Mouse (Mus musculus) midbrain, postnatal 0 days (tissue): ENCODE measurements at regions not wholly inside any gene's neighbourhood (a gene's known extent, or its start where the extent isn't known, plus 50 kb on each side); places are given as distances from the start of the nearest gene placed in this dataset.
A peak's percentile ranks its signal among the peaks of the same experiment; 100 is the strongest.

Experiments used
- ATAC-seq: fragments of 200-750 bp; cut with Nextera tagmentation; 2 replicates; pipeline ENCODE4 v1.8.0; 2017; ENCODE audit warnings: moderate number of reproducible peaks, mild to moderate bottlenecking, moderate TSS enrichment, moderate library complexity; ENCODE audit not compliant: low FRiP score
- DNase-seq: peaks from one replicate; pipeline ENCODE4 v3.0.0-alpha.2; 2015; ENCODE audit warnings: low spot score
- H3K27ac ChIP-seq: fragments of 300-500 bp; sonication (generic); 2 replicates; pipeline ENCODE4 v1.5.1; 2014; ENCODE audit warnings: low read depth, mild to moderate bottlenecking, low read length, mixed read lengths
- H3K27me3 ChIP-seq: fragments of 300-500 bp; sonication (generic); 2 replicates; pipeline ENCODE4 v1.6.1; 2014; ENCODE audit warnings: low read length, control low read depth, mixed read lengths; ENCODE audit not compliant: insufficient read depth
- H3K36me3 ChIP-seq: fragments of 300-500 bp; sonication (generic); 2 replicates; pipeline ENCODE4 v1.6.1; 2014; ENCODE audit warnings: low read length, control low read depth, mixed read lengths; ENCODE audit not compliant: insufficient read depth
- H3K4me1 ChIP-seq: fragments of 300-500 bp; sonication (generic); 2 replicates; pipeline ENCODE4 v1.6.1; 2014; ENCODE audit warnings: mild to moderate bottlenecking, control low read depth, antibody characterized with exemption, low read length, mixed read lengths; ENCODE audit not compliant: insufficient read depth
- H3K4me2 ChIP-seq: fragments of 300-500 bp; sonication (generic); 2 replicates; pipeline ENCODE4 v1.6.1; 2014; ENCODE audit warnings: low read depth, mild to moderate bottlenecking, low read length, mixed read lengths; ENCODE audit not compliant: poor library complexity, severe bottlenecking
- H3K4me3 ChIP-seq: fragments of 300-500 bp; sonication (generic); 2 replicates; pipeline ENCODE4 v1.5.1; 2014; ENCODE audit warnings: low read depth, mild to moderate bottlenecking, low read length, moderate library complexity
- H3K9ac ChIP-seq: fragments of 300-500 bp; sonication (generic); replicated peaks from 2 replicates; pipeline ENCODE4 v1.6.1; 2014; ENCODE audit warnings: mild to moderate bottlenecking, low read length, moderate library complexity, mixed read lengths; ENCODE audit not compliant: poor library complexity, severe bottlenecking
- H3K9me3 ChIP-seq: fragments of 300-500 bp; sonication (generic); 2 replicates; pipeline ENCODE4 v1.6.1; 2016; ENCODE audit warnings: low read length, control low read depth
- CTCF ChIP-seq: IDR thresholded peaks from 2 replicates; pipeline ENCODE4 v1.5.1; 2016; ENCODE audit warnings: antibody characterized with exemption, mild to moderate bottlenecking
- whole genome bisulfite sequencing: fragments of 180-500 bp; shearing (Covaris S2); extraction: QIAGEN DNeasy Blood & Tissue Kit; methylation state at CpG from one replicate; pipeline ENCODE4 v1.1.7; 2014; 5-methylcytosine and 5-hydroxymethylcytosine counted together

DNA sequence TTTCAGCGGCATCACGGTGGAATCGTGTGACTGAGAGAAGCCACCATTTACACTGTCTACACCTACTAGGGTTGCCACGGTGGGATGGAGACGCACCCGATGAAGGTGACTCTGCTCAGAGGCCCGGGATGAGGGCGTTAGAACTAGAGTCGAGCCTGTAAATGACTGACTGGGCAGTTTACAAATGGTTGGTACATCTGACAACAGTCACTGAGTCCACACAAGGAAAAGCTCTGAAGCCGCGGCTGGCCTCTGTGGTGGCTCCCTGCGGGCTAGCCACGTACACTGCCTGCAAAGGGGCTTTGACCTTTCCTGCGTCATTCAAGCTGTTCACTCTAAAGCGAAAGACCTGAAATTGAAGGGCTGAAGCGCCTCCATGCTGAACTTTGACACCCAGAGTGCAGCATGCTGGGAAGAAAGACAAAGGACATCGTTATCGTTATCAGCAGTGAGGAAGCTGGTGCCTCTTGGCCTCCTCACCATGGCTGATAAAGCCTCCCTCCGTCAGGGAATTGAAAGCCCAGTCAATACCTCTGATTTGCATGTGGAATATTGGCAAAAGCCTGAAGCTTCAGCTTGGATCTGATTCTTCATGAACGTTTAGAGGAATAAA lies 462.1 kb upstream of the Arglu1 start:
- Histone ChIP-seq H3K27ac (no peak overlapping the region), H3K4me3 (no peak overlapping the region), H3K36me3 (no peaks in the 10 kb centered on the region), H3K4me2 (no peak overlapping the region), H3K4me1 (peaks cover 3% of the 10 kb centered on the region; the same call in 1 of the 2 replicates), H3K9me3 (no peaks in the 10 kb centered on the region), H3K27me3 (no peaks in the 10 kb centered on the region), H3K9ac (no peak overlapping the region)
- TF ChIP-seq CTCF = no peak
- 74% methylated on average over 20 of the region's 20 CpGs for WGBS
- no peak for DNase-seq
- ATAC-seq = no peak

DNA sequence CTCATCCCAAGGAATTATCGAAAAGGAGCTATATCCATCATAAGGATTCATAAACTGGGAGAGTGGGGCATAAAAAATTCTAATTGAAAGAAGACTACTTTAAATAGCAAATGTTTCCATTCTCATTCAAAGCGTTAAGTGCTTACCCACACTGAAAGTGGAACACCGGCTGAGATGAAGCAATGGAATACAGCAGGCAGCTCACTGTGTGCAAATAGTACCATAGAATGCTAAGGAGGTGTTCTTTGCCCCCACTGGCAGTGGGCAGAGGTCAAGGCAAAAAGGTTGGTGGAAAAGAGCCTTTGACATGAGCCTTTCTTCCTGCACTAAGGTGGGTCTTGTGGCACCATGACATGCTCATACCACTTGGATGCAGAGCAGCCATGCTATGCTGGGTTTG lies 454.0 kb upstream of the Arglu1 start:
- Histone ChIP-seq H3K36me3 (no peaks in the 10 kb centered on the region), H3K27me3 (no peaks in the 10 kb centered on the region), H3K9ac (no peak overlapping the region), H3K9me3 (no peaks in the 10 kb centered on the region), H3K4me2 (no peak overlapping the region), H3K4me3 (no peak overlapping the region), H3K27ac (no peak overlapping the region), H3K4me1 (no peaks in the 10 kb centered on the region)
- WGBS = 64% methylated on average over 3 of the region's 3 CpGs
- TF ChIP-seq CTCF = no peak
- no peak for ATAC-seq
- no peak for DNase-seq

DNA sequence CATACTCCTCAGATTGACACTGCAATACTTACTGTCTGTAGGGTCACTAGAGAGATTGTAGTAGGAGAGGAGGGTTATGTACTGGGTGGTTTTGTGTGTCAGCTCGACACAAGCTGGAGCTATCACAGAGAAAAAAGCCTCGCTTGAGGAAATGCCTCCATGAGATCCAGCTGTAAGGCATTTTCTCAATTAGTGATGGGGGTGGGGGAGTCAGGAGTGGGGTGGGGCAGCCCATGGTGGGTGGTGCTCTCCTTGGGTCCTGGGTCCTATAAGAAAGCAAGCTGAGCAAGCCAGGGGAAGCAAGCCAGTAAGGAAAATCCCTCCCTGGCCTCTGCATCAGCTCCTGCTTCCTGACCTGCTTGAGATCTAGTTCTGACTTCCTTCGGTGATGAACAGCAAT lies 449.5 kb upstream of the Arglu1 start:
- WGBS = 75% methylated on average over 3 of the region's 3 CpGs
- H3K36me3 ChIP-seq = no peaks in the 10 kb centered on the region
- no peaks in the 10 kb centered on the region for H3K9me3 ChIP-seq
- ATAC-seq = no peak
- no peaks in the 10 kb centered on the region for H3K27me3 ChIP-seq
- no peak for TF ChIP-seq CTCF
- H3K27ac ChIP-seq = no peak overlapping the region
- no peak overlapping the region for H3K9ac ChIP-seq
- no peaks in the 10 kb centered on the region for H3K4me1 ChIP-seq
- H3K4me3 ChIP-seq = no peak overlapping the region
- H3K4me2 ChIP-seq = no peak overlapping the region
- no peak for DNase-seq

DNA sequence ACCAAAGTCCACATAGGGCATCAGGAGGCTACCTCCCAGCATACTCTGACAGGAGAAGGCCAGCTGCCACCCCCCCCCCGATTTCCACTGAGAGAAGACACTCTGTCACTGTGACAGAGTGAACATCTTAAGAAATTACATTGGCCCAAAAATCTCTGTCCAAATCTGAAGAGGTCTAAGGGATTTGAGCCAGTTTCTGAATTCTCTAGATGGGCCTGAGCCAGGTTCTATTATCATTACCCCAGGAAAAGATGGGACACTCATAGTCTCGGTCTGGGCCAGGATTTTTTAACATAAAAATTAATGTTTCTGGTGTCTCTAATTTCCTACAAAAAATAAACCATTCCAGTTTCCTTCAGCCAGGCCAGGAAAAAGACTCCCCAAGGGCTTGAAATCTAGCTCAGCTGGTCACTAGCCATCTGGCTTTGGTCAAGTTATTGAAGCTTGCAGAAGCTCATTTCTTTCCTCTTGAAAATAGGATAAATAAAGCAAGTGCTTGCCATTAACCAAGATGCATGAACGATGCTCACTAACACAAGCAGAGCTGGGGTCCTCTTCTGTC lies 448.8 kb upstream of the Arglu1 start:
- no peak overlapping the region for H3K4me3 ChIP-seq
- no peak for ATAC-seq
- H3K4me2 ChIP-seq = no peak overlapping the region
- no peaks in the 10 kb centered on the region for H3K27me3 ChIP-seq
- no peaks in the 10 kb centered on the region for H3K4me1 ChIP-seq
- H3K36me3 ChIP-seq = no peaks in the 10 kb centered on the region
- H3K9ac ChIP-seq = no peak overlapping the region
- peak; percentile 19 for DNase-seq
- no peak for TF ChIP-seq CTCF
- no peaks in the 10 kb centered on the region for H3K9me3 ChIP-seq
- no peak overlapping the region for H3K27ac ChIP-seq
- 81% methylated on average over 3 of the region's 3 CpGs for WGBS

GRCm38 (mm10) chr8:9133758-9134157 lies 443.4 kb upstream of the Arglu1 start:
- no peak overlapping the region for H3K9ac ChIP-seq
- TF ChIP-seq CTCF = no peak
- no peaks in the 10 kb centered on the region for H3K9me3 ChIP-seq
- no peaks in the 10 kb centered on the region for H3K36me3 ChIP-seq
- no peak for ATAC-seq
- no peaks in the 10 kb centered on the region for H3K4me1 ChIP-seq
- no peak overlapping the region for H3K4me3 ChIP-seq
- WGBS = 77% methylated on average over 7 of the region's 7 CpGs
- no peak overlapping the region for H3K27ac ChIP-seq
- no peak for DNase-seq
- no peak overlapping the region for H3K4me2 ChIP-seq
- no peaks in the 10 kb centered on the region for H3K27me3 ChIP-seq

GRCm38 (mm10) chr8:9132612-9133218 lies 442.4 kb upstream of the Arglu1 start:
- no peak for DNase-seq
- H3K4me3 ChIP-seq = no peak overlapping the region
- WGBS = 71% methylated on average over 5 of the region's 5 CpGs

More at GRCm38 (mm10) chr8:9132612-9133218, 442.4 kb upstream of the Arglu1 start:
- Histone ChIP-seq H3K27me3 (no peaks in the 10 kb centered on the region), H3K9ac (no peak overlapping the region), H3K27ac (no peak overlapping the region), H3K4me1 (no peaks in the 10 kb centered on the region), H3K4me2 (no peak overlapping the region), H3K9me3 (no peaks in the 10 kb centered on the region), H3K36me3 (no peaks in the 10 kb centered on the region)
- no peak for ATAC-seq
- TF ChIP-seq CTCF = no peak
